Mouse (Mus musculus) CH12.LX (cell line): Measurements from ENCODE around the gene Slc23a2.

Source experiments
- CTCF ChIP-seq, 2 experiments: IDR thresholded peaks in 1 of 2; conservative IDR thresholded peaks in 1 of 2; 2 replicates each; pipeline ENCODE4 v1.5.1; 2011 to 2012; ENCODE audit warnings: low read depth in 2 of 2, low read length in 2 of 2, improper control_type of control experiment in 1 of 2, inconsistent platforms in 1 of 2, mild to moderate bottlenecking in 1 of 2, moderate library complexity in 1 of 2
- EP300 ChIP-seq: IDR thresholded peaks from 2 replicates; pipeline ENCODE4 v1.6.1; 2011; ENCODE audit warnings: low read length, improper control_type of control experiment
- KAT2A ChIP-seq: IDR thresholded peaks from 2 replicates; pipeline ENCODE4 v1.6.1; 2012; ENCODE audit warnings: low read length, improper control_type of control experiment, inconsistent platforms; ENCODE audit not compliant: insufficient replicate concordance
- PAX5 ChIP-seq: IDR thresholded peaks from 2 replicates; pipeline ENCODE4 v1.6.1; 2012; ENCODE audit warnings: low read length, inconsistent platforms, mixed read lengths
- POLR2A ChIP-seq: IDR thresholded peaks from 2 replicates; pipeline ENCODE4 v1.6.1; 2011; ENCODE audit warnings: low read depth, mild to moderate bottlenecking, improper control_type of control experiment, low read length
- SIN3A ChIP-seq: IDR thresholded peaks from 2 replicates; pipeline ENCODE4 v1.6.1; 2012; ENCODE audit warnings: low read length, improper control_type of control experiment, inconsistent platforms
- TCF12 ChIP-seq: IDR thresholded peaks from 2 replicates; pipeline ENCODE4 v1.6.1; 2014; ENCODE audit warnings: low read depth, mild to moderate bottlenecking, inconsistent platforms, low read length, improper control_type of control experiment

DNA sequence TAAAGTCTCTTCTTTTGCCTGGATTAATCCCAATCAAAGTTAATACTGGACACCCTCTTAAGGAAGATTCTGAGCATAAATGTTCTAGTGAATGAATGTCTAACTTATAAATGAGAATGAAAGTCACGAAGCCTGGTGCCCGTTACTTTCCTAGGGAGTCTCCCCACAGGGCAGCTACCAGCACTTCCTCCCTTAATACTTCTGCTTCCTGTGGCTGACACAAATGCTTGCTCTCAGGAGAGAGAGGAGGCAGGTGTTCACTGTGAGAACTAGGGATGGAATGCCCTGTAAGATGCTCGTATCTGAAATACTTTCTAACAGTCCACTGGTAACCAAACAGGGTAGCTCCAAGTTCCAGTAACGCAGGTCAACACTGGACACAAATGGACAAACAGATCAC, 91.1 kb downstream of the Slc23a2 start:
- TF ChIP-seq POLR2A (no peak), CTCF (conservative IDR thresholded peaks at IDR 0.05 in 1 of 2, IDR thresholded peaks at IDR 0.05 in 1 of 2; ENCODE audit: low read depth in 2 of 2, low read length in 2 of 2) (no peak), KAT2A (no peak), PAX5 (no peak), SIN3A (no peak), TCF12 (no peak), EP300 (no peak)
